17 mouse cellular contexts compared by ENCODE assay signal in the genomic region with DNA sequence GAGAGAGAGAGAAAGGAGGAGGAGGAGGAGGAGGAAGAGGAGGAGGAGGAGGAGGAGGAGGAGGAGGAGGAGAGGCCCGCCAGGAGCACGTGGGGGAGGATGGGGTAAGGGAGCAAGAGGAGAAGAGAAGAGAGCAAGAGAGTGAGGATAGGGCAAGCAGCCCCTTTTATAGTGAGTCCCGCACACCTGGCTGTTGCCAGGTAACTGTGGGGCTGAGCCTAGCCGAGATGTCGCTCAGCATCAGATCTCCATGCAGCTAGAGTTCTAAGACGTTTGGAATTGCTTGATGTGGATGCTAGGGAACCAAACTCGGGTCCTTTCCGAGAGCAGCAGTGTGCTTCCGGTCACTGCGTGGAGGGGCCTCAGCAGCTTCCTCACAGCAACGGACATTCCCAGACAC.
"Had no signal": no experiment of that assay in that cellular context is flagged by ENCODE, and none has a peak within 500 bp of the region (broad histone marks: within the 10 kb centered on the region; RNA-seq: fewer than 3 reads in every experiment).

No protein-coding gene starts in this region.

- DNase-seq: liver, embryonic 13.5 days; liver, postnatal 0 days; lung, adult 2 months; lung, postnatal 14 days; lung, postnatal 36 days; right cerebral cortex, postnatal 14 days; thymus, postnatal 14 days; thymus, postnatal 36 days had no signal

- H3K27me3 ChIP-seq: liver, embryonic 13.5 days; liver, embryonic 15.5 days; lung, embryonic 15.5 days; neural tube, embryonic 12.5 days; stomach, embryonic 15.5 days had no signal

- H3K9me3 ChIP-seq: liver, embryonic 13.5 days; liver, embryonic 15.5 days; lung, embryonic 15.5 days; neural tube, embryonic 12.5 days; stomach, embryonic 15.5 days had no signal

- H3K4me2 ChIP-seq: liver, embryonic 13.5 days; liver, embryonic 15.5 days; lung, embryonic 15.5 days; midbrain, embryonic 12.5 days; neural tube, embryonic 12.5 days; stomach, embryonic 15.5 days had no signal

- H3K4me3 ChIP-seq: liver, embryonic 13.5 days; liver, embryonic 15.5 days; lung, embryonic 15.5 days; megakaryocyte, embryonic 14.5 days; midbrain, embryonic 12.5 days; neural tube, embryonic 12.5 days; stomach, embryonic 15.5 days had no signal

- H3K9ac ChIP-seq: liver, embryonic 13.5 days; liver, embryonic 15.5 days; liver, postnatal 0 days; lung, embryonic 15.5 days; midbrain, embryonic 12.5 days; neural tube, embryonic 12.5 days; stomach, embryonic 15.5 days had no signal

- H3K4me1 ChIP-seq: lung, embryonic 15.5 days; stomach, embryonic 15.5 days had no signal

- H3K27ac ChIP-seq: liver, embryonic 13.5 days; liver, embryonic 15.5 days; lung, embryonic 15.5 days; macrophage; midbrain, embryonic 12.5 days; neural tube, embryonic 12.5 days; stomach, embryonic 15.5 days; stomach, postnatal 0 days had no signal

- ATAC-seq: liver, postnatal 0 days; lung, postnatal 0 days had no signal

- H3K36me3 ChIP-seq: liver, embryonic 13.5 days; liver, embryonic 15.5 days; lung, embryonic 15.5 days; midbrain, embryonic 12.5 days; neural tube, embryonic 12.5 days; stomach, embryonic 15.5 days had no signal
